Mouse (Mus musculus) adrenal gland, adult (tissue): ENCODE measurements around the gene Vav2.

ENCODE experiments used
- DNase-seq, 2 experiments: peaks; one replicate each; pipeline ENCODE4 v3.0.0; 2022 to 2023; ENCODE audit warnings: low spot score in 1 of 2; ENCODE audit not compliant: inconsistent age in 2 of 2

Gene Vav2

GRCm38 (mm10) chr2:27426855-27427457, at the start of gene Vav2:
Gene Vav2, minus strand, starts transcription at chr2:27427033.
- DNase-seq, result peak; percentile 97 to 98

GRCm38 (mm10) chr2:27475495-27476302, 48.9 kb upstream of the Vav2 start:
- DNase-seq, result peak; percentile 96

GRCm38 (mm10) chr2:27474621-27475484, 48.0 kb upstream of the Vav2 start:
- peak; percentile 69 to 84 for DNase-seq

GRCm38 (mm10) chr2:27473911-27474310, 47.1 kb upstream of the Vav2 start:
- DNase-seq, result peak; percentile 50 to 83

- DNase-seq, result peak; percentile 49 to 77
Measured at GRCm38 (mm10) chr2:27473061-27473765, 46.4 kb upstream of the Vav2 start.

- peak in 1 of 2 experiments; percentile 62 for DNase-seq
Measured at GRCm38 (mm10) chr2:27471170-27471584, 44.3 kb upstream of the Vav2 start.

- DNase-seq, result no peak
Measured at GRCm38 (mm10) chr2:27470535-27470934, 43.7 kb upstream of the Vav2 start.

GRCm38 (mm10) chr2:27469991-27470355, 43.1 kb upstream of the Vav2 start:
- peak; percentile 54 to 80 for DNase-seq

- no peak for DNase-seq
Measured at GRCm38 (mm10) chr2:27469292-27469990, 42.6 kb upstream of the Vav2 start.

GRCm38 (mm10) chr2:27462901-27463300, 36.1 kb upstream of the Vav2 start:
- DNase-seq, result peak; percentile 17 to 42

GRCm38 (mm10) chr2:27461881-27462660, 35.2 kb upstream of the Vav2 start:
- DNase-seq, result peak in 1 of 2 experiments; percentile 4

- peak; percentile 83 to 93 for DNase-seq
Measured at GRCm38 (mm10) chr2:27460651-27461050, 33.8 kb upstream of the Vav2 start.

- peak in 1 of 2 experiments; percentile 60 for DNase-seq
Measured at GRCm38 (mm10) chr2:27460163-27460562, 33.3 kb upstream of the Vav2 start.

GRCm38 (mm10) chr2:27459735-27460134, 32.9 kb upstream of the Vav2 start:
- no peak for DNase-seq

GRCm38 (mm10) chr2:27450226-27450625, 23.4 kb upstream of the Vav2 start:
- peak; percentile 87 to 93 for DNase-seq

GRCm38 (mm10) chr2:27447782-27448181, 20.9 kb upstream of the Vav2 start:
- DNase-seq, result no peak

- peak; percentile 85 to 92 for DNase-seq
Measured at GRCm38 (mm10) chr2:27446812-27447211, 20.0 kb upstream of the Vav2 start.

GRCm38 (mm10) chr2:27445910-27446309, 19.1 kb upstream of the Vav2 start:
- DNase-seq, result no peak

- no peak for DNase-seq
Measured at GRCm38 (mm10) chr2:27443450-27443708, 16.5 kb upstream of the Vav2 start.
